Mouse (Mus musculus): ENCODE measurements at regions not wholly inside any gene's neighbourhood (a gene's known extent, or its start where the extent isn't known, plus 50 kb on each side); places are given as distances from the start of the nearest gene placed in this dataset.

DNA sequence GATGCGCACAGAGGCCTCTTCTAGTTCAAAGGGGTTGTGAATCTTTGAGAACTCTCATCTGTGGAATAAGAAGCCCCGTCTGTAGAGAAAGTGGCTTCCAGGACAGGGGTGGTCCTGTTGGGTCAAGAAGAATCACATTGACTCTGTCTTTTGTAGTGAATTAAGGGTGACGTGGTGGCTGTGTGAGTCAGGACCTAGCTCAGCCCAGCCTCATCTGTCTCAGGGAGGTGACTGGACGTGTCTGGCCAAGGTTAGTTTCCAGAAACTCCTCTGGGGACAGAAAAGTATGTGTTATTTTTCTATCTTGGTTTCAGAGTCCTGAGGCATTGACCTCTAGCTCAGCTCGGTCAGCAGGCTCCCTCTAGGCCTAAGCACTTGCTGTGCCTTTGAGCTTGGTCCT, 73.3 kb upstream of the Lep start:
- ATAC-seq (ENCODE audit: low FRiP score, low read depth), result no peak
- no peaks in the 10 kb centered on the region for H3K36me3 ChIP-seq
- peaks cover 5% of the 10 kb centered on the region; the same call in 1 of the 2 replicates for H3K4me1 ChIP-seq
- no peak overlapping the region for H3K9ac ChIP-seq (replicated peaks)
- H3K9me3 ChIP-seq, result no peaks in the 10 kb centered on the region
- WGBS, result 78% methylated on average over 5 of the region's 5 CpGs
- no peak overlapping the region for H3K4me2 ChIP-seq (replicated peaks)
- H3K27ac ChIP-seq (replicated peaks), result no peak overlapping the region
- H3K27me3 ChIP-seq, result peaks cover 42% of the 10 kb centered on the region
- H3K4me3 ChIP-seq, result no peak overlapping the region

- WGBS, result 58% methylated on average over 7 of the region's 7 CpGs
- peaks cover 36% of the 10 kb centered on the region for H3K27me3 ChIP-seq
- H3K4me1 ChIP-seq, result no peaks in the 10 kb centered on the region
- no peak overlapping the region for H3K4me3 ChIP-seq
- no peak overlapping the region for H3K27ac ChIP-seq (replicated peaks)
- no peak overlapping the region for H3K4me2 ChIP-seq (replicated peaks)
- H3K9ac ChIP-seq (replicated peaks), result no peak overlapping the region
- no peak for ATAC-seq (ENCODE audit: low FRiP score, low read depth)
- H3K9me3 ChIP-seq, result no peaks in the 10 kb centered on the region
- no peaks in the 10 kb centered on the region for H3K36me3 ChIP-seq
These were observed 72.6 kb upstream of the Lep start for GRCm38 (mm10) chr6:28987386-28987785.

GRCm38 (mm10) chr6:28989433-28989832, 70.6 kb upstream of the Lep start:
- ATAC-seq (ENCODE audit: low FRiP score, low read depth), result no peak
- WGBS, result 82% methylated on average over 10 of the region's 10 CpGs
- no peaks in the 10 kb centered on the region for H3K36me3 ChIP-seq
- H3K4me2 ChIP-seq (replicated peaks), result no peak overlapping the region
- no peak overlapping the region for H3K9ac ChIP-seq (replicated peaks)
- no peaks in the 10 kb centered on the region for H3K9me3 ChIP-seq
- peaks cover 16% of the 10 kb centered on the region for H3K27me3 ChIP-seq
- no peak overlapping the region for H3K4me3 ChIP-seq
- no peak overlapping the region for H3K27ac ChIP-seq (replicated peaks)
- no peaks in the 10 kb centered on the region for H3K4me1 ChIP-seq

DNA sequence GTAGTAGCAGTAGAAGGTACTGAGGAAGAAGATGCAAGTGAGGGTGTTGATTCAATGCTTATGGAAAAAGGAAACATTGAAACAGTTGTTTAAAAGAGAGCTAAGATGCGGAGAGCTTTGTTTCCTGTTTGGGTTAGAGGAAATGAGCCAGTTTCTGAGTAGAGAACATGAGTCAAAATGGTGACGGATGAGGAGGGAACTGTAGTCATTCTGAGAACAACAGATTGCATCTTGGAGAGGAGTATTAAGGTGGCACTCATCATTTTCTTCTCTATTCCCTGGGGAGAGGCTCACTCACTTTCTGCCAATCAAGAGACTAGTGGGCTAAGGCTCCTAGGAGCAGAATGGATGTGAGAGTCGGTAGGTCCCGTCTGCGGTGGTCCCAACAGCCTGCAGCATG, 69.8 kb upstream of the Lep start:
- H3K4me3 ChIP-seq, result no peak overlapping the region
- no peak for ATAC-seq (ENCODE audit: low FRiP score, low read depth)
- no peaks in the 10 kb centered on the region for H3K9me3 ChIP-seq
- no peaks in the 10 kb centered on the region for H3K36me3 ChIP-seq
- H3K9ac ChIP-seq (replicated peaks), result no peak overlapping the region
- no peak overlapping the region for H3K4me2 ChIP-seq (replicated peaks)
- no peaks in the 10 kb centered on the region for H3K4me1 ChIP-seq
- WGBS, result 82% methylated on average over 5 of the region's 5 CpGs
- no peak overlapping the region for H3K27ac ChIP-seq (replicated peaks)
- H3K27me3 ChIP-seq, result peaks cover 16% of the 10 kb centered on the region

GRCm38 (mm10) chr6:28994481-28994880, 65.5 kb upstream of the Lep start:
- H3K4me1 ChIP-seq, result no peaks in the 10 kb centered on the region; the same call in 1 of the 2 replicates
- no peak for ATAC-seq (ENCODE audit: low FRiP score, low read depth)
- 80% methylated on average over 4 of the region's 4 CpGs for WGBS
- no peaks in the 10 kb centered on the region for H3K36me3 ChIP-seq
- no peak overlapping the region for H3K4me3 ChIP-seq
- H3K27ac ChIP-seq (replicated peaks), result no peak overlapping the region
- H3K4me2 ChIP-seq (replicated peaks), result no peak overlapping the region
- H3K9ac ChIP-seq (replicated peaks), result no peak overlapping the region
- H3K27me3 ChIP-seq, result peaks cover 17% of the 10 kb centered on the region; the same call in 1 of the 2 replicates
- no peaks in the 10 kb centered on the region for H3K9me3 ChIP-seq

DNA sequence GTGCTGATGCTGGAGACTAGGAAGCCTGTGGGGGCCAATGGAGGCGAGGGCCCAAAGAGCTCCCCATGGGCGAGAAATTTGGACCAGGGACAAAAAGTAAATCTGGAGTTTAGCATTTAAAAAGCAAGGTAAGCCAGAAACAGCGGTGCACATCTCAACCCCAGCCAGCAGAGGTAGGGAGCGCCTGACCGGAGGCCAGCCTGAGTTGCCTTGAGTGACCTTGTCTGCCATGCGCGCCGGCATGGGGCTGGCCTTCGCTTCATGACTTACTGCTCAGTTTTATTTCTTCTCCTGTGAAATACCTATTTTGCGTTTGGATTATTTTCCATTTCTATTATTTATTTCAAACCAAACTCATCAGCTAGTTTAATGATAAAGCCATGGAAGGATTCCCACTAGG, 64.3 kb upstream of the Lep start:
- no peak for ATAC-seq (ENCODE audit: low FRiP score, low read depth)
- H3K27me3 ChIP-seq, result peaks cover 9% of the 10 kb centered on the region; the same call in 1 of the 2 replicates
- H3K9ac ChIP-seq (replicated peaks), result no peak overlapping the region
- H3K9me3 ChIP-seq, result no peaks in the 10 kb centered on the region
- H3K27ac ChIP-seq (replicated peaks), result no peak overlapping the region
- no peaks in the 10 kb centered on the region; the same call in 1 of the 2 replicates for H3K4me1 ChIP-seq
- H3K4me3 ChIP-seq, result no peak overlapping the region
- no peak overlapping the region for H3K4me2 ChIP-seq (replicated peaks)
- H3K36me3 ChIP-seq, result no peaks in the 10 kb centered on the region
- 45% methylated on average over 10 of the region's 10 CpGs for WGBS

DNA sequence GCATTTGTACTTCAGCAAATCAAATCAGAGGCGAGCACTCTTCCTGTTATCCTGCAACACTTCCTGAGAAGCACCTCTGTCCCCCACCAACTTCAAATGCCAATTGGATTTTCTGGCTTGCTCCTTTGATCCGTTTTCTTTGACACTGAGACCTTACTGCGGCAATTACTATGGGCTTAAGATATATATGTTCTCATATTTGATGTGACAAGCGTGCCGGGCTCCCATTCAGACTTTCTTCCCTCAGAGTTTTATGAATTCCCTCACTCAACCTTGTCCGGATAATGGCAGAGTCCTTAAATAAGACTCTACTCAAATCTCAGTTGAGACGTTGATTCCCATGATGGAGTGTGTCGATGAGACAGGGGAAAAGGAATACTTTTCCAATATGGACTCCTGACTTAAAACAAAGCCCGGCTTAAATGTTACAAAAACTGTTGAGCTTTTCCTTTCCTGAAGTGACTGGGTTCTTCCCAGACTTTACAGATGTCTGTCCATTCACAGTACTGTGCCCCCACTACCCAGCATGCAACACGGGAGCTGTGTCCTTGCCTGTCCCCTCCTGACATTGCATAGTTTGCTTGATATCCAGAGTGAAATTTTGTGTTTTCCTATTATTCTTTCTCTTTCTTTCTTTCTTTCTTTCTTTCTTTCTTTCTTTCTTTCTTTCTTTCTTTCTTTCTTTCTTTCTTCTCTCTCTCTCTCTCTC, 60.5 kb upstream of the Lep start:
- Histone ChIP-seq H3K9me3 (no peaks in the 10 kb centered on the region), H3K36me3 (no peaks in the 10 kb centered on the region), H3K27ac (replicated peaks) (0 out of 2 replicates have a peak overlapping the region, but pooled peaks have one; percentile 15), H3K27me3 (peaks cover 6% of the 10 kb centered on the region; the same call in 1 of the 2 replicates), H3K4me2 (replicated peaks) (peak overlapping the region; percentile 9; the same call in 1 of the 2 replicates), H3K4me3 (no peak overlapping the region), H3K4me1 (no peaks in the 10 kb centered on the region; the same call in 1 of the 2 replicates), H3K9ac (replicated peaks) (no peak overlapping the region)
- ATAC-seq (ENCODE audit: low FRiP score, low read depth), result peak; percentile 77
- WGBS, result 48% methylated on average over 10 of the region's 10 CpGs

- 72% methylated on average over 10 of the region's 10 CpGs for WGBS
- Histone ChIP-seq H3K4me1 (no peaks in the 10 kb centered on the region; the same call in 1 of the 2 replicates), H3K4me2 (replicated peaks) (no peak overlapping the region), H3K27ac (replicated peaks) (no peak overlapping the region), H3K9me3 (no peaks in the 10 kb centered on the region), H3K9ac (replicated peaks) (no peak overlapping the region), H3K27me3 (peaks cover 6% of the 10 kb centered on the region; the same call in 1 of the 2 replicates), H3K4me3 (no peak overlapping the region), H3K36me3 (no peaks in the 10 kb centered on the region)
- ATAC-seq (ENCODE audit: low FRiP score, low read depth), result no peak
These were observed 57.9 kb upstream of the Lep start for GRCm38 (mm10) chr6:29002141-29002540.

- H3K27ac ChIP-seq (replicated peaks), result no peak overlapping the region
These were observed 57.2 kb upstream of the Lep start for GRCm38 (mm10) chr6:29002811-29003210.

GRCm38 (mm10) chr6:29005803-29006202, 54.2 kb upstream of the Lep start:
- no peaks in the 10 kb centered on the region for H3K36me3 ChIP-seq
- no peaks in the 10 kb centered on the region for H3K27me3 ChIP-seq
- H3K9me3 ChIP-seq, result no peaks in the 10 kb centered on the region
- no peaks in the 10 kb centered on the region for H3K4me1 ChIP-seq
- 81% methylated on average over 5 of the region's 5 CpGs for WGBS
- no peak overlapping the region for H3K9ac ChIP-seq (replicated peaks)
- ATAC-seq (ENCODE audit: low FRiP score, low read depth), result no peak
- H3K4me3 ChIP-seq, result no peak overlapping the region
- H3K4me2 ChIP-seq (replicated peaks), result no peak overlapping the region
- no peak overlapping the region for H3K27ac ChIP-seq (replicated peaks)

More at GRCm38 (mm10) chr6:29002811-29003210, 57.2 kb upstream of the Lep start:
- Histone ChIP-seq H3K36me3 (no peaks in the 10 kb centered on the region), H3K9ac (replicated peaks) (no peak overlapping the region), H3K4me1 (no peaks in the 10 kb centered on the region; the same call in 1 of the 2 replicates), H3K4me2 (replicated peaks) (no peak overlapping the region), H3K4me3 (no peak overlapping the region), H3K27me3 (peaks cover 6% of the 10 kb centered on the region; the same call in 1 of the 2 replicates), H3K9me3 (no peaks in the 10 kb centered on the region)
- 37% methylated on average over 8 of the region's 8 CpGs for WGBS
- no peak for ATAC-seq (ENCODE audit: low FRiP score, low read depth)
